Mouse (Mus musculus) frontal cortex, postnatal 14 days (tissue): ENCODE results near the gene Pex7.
"Not testable (repeated sequence)": the region's sequence is repeated elsewhere in the genome, so short reads cannot be mapped to it uniquely, and the experiment has no call there.

ENCODE experiments used
- DNase-seq, 2 experiments: peaks; one replicate each; pipeline ENCODE4 v3.0.0; 2022; ENCODE audit warnings: low spot score in 2 of 2

The Pex7 gene

GRCm38 (mm10) chr10:19933511-19934383 is 26.3 kb upstream of the Pex7 start:
- DNase-seq, result peak; percentile 57 to 65

GRCm38 (mm10) chr10:19932986-19933385 is 25.5 kb upstream of the Pex7 start:
- no peak for DNase-seq

GRCm38 (mm10) chr10:19928205-19928604 is 20.7 kb upstream of the Pex7 start:
- DNase-seq, result no peak

GRCm38 (mm10) chr10:19926391-19926897 is 19.0 kb upstream of the Pex7 start:
- not testable (repeated sequence) for DNase-seq

- no peak for DNase-seq
These were observed 16.8 kb upstream of the Pex7 start for GRCm38 (mm10) chr10:19924256-19924655.

- DNase-seq, result no peak
These were observed 14.9 kb upstream of the Pex7 start for GRCm38 (mm10) chr10:19922410-19922809.

GRCm38 (mm10) chr10:19915301-19915700 is 7.8 kb upstream of the Pex7 start:
- peak; percentile 44 to 62 for DNase-seq

GRCm38 (mm10) chr10:19913806-19914205 is 6.3 kb upstream of the Pex7 start:
- DNase-seq, result no peak

GRCm38 (mm10) chr10:19911583-19911982 is 4.1 kb upstream of the Pex7 start:
- no peak for DNase-seq

- DNase-seq, result no peak
These were observed 3.0 kb upstream of the Pex7 start for GRCm38 (mm10) chr10:19910516-19910915.

- no peak for DNase-seq
These were observed 587 bp upstream of the Pex7 start for GRCm38 (mm10) chr10:19908076-19908475.

GRCm38 (mm10) chr10:19904077-19904820 is 3.2 kb downstream of the Pex7 start:
- peak; percentile 32 to 40 for DNase-seq

- no peak for DNase-seq
These were observed 5.5 kb downstream of the Pex7 start for GRCm38 (mm10) chr10:19901992-19902391.

GRCm38 (mm10) chr10:19900191-19900590 is 7.3 kb downstream of the Pex7 start:
- DNase-seq, result no peak

GRCm38 (mm10) chr10:19893976-19894375 is 13.5 kb downstream of the Pex7 start:
- peak in 1 of 2 experiments; percentile 18 for DNase-seq

GRCm38 (mm10) chr10:19893146-19893545 is 14.3 kb downstream of the Pex7 start:
- no peak for DNase-seq

- no peak for DNase-seq
These were observed 15.8 kb downstream of the Pex7 start for GRCm38 (mm10) chr10:19891686-19892085.

GRCm38 (mm10) chr10:19889908-19890307 is 17.6 kb downstream of the Pex7 start:
- no peak for DNase-seq

GRCm38 (mm10) chr10:19886249-19886648 is 21.2 kb downstream of the Pex7 start:
- no peak for DNase-seq

GRCm38 (mm10) chr10:19884409-19884808 is 23.1 kb downstream of the Pex7 start:
- no peak for DNase-seq

- DNase-seq, result no peak
These were observed 27.1 kb downstream of the Pex7 start for GRCm38 (mm10) chr10:19880437-19880836.

- no peak for DNase-seq
These were observed 28.3 kb downstream of the Pex7 start for GRCm38 (mm10) chr10:19879161-19879560.

- no peak for DNase-seq
These were observed 29.8 kb downstream of the Pex7 start for GRCm38 (mm10) chr10:19877679-19878078.
